Mouse (Mus musculus) liver, embryonic 14.5 days (tissue): ENCODE results near the gene Samd7.

ENCODE experiments used
- CTCF ChIP-seq: IDR thresholded peaks from 2 replicates; pipeline ENCODE4 v1.5.1; 2016; ENCODE audit warnings: antibody characterized with exemption, low read depth, control low read depth
- EP300 ChIP-seq: IDR thresholded peaks from 2 replicates; pipeline ENCODE4 v1.6.1; 2016; ENCODE audit warnings: antibody characterized with exemption, low read depth

GRCm38 (mm10) chr3:30769755-30770515 lies 23.8 kb downstream of the Samd7 start:
- no peak for TF ChIP-seq CTCF
- TF ChIP-seq EP300: no peak
